In genomic region chr1:59315057-59315807, GRCm38 (mm10) we compare ENCODE assay signal across 9 mouse cellular contexts. TPM values are rescaled to one million over a fixed set of nuclear protein-coding genes. Genes with fewer than 3 reads are reported as not detected.
A peak's percentile ranks its signal among the peaks of the same experiment; 100 is the strongest.
DNase-seq lines count a peak whose midpoint lies in the region; ATAC-seq and TF ChIP-seq lines count a peak whose summit lies in the region.
"Had no signal": no experiment of that assay in that cellular context is flagged by ENCODE, and none has a peak within 500 bp of the region (broad histone marks: within the 10 kb centered on the region; RNA-seq: fewer than 3 reads in every experiment).

No protein-coding gene starts in this region.

- 53% methylated on average over 5 of the region's 5 CpGs for WGBS in thymus, adult 2 months
- 21% methylated on average over 5 of the region's 5 CpGs for WGBS in heart, embryonic 12.5 days

- H3K27ac ChIP-seq in thymus, adult 2 months (ENCODE audit: control insufficient read depth, insufficient read depth, low read length) = no peak overlapping the region
- no peak overlapping the region for H3K27ac ChIP-seq in heart, embryonic 12.5 days (ENCODE audit: poor library complexity, severe bottlenecking)
- H3K27ac ChIP-seq: liver, embryonic 13.5 days had no signal

- H3K9ac ChIP-seq in heart, embryonic 12.5 days = no peak overlapping the region
- H3K9ac ChIP-seq: liver, embryonic 13.5 days had no signal

- no peak for ATAC-seq in heart, embryonic 12.5 days (ENCODE audit: insufficient number of reproducible peaks, low FRiP score)

- H3K4me3 ChIP-seq in thymus, adult 2 months (ENCODE audit: control insufficient read depth, insufficient read depth, low read length) = no peak overlapping the region
- H3K4me3 ChIP-seq in heart, embryonic 12.5 days = no peak overlapping the region
- H3K4me3 ChIP-seq: liver, embryonic 13.5 days had no signal

- peak; percentile 15 for DNase-seq in cerebellum, adult 11 months
- no peak for DNase-seq in cerebellum, postnatal 4 days (ENCODE audit: low spot score in 2 of 2)
- peak; percentile 14 for DNase-seq in thymus, adult 2 months
- DNase-seq in thymus, postnatal 10 days (ENCODE audit: low spot score in 2 of 2) = no peak
- DNase-seq in mesoderm, embryonic 11.5 days (ENCODE audit: low read depth, low spot score) = peak; percentile 77
- DNase-seq in yolk sac, embryonic 10.5 days (ENCODE audit: low spot score) = peak; percentile 32
- no peak for DNase-seq in ovary, postnatal 10 days (ENCODE audit: low spot score)
- DNase-seq: liver, embryonic 13.5 days had no signal

- no peaks in the 10 kb centered on the region for H3K27me3 ChIP-seq in thymus, adult 2 months (ENCODE audit: control insufficient read depth, insufficient read depth, low read length)
- H3K27me3 ChIP-seq in heart, embryonic 12.5 days (replicated peaks) = peaks cover 48% of the 10 kb centered on the region
- H3K27me3 ChIP-seq: liver, embryonic 13.5 days had no signal

- H3K4me1 ChIP-seq in thymus, adult 2 months (replicated peaks; ENCODE audit: control insufficient read depth, insufficient read depth, low read length) = peaks cover 5% of the 10 kb centered on the region; the same call in 1 of the 2 replicates
- H3K4me1 ChIP-seq in heart, embryonic 12.5 days (replicated peaks) = peaks cover 8% of the 10 kb centered on the region; the same call in 1 of the 2 replicates

- H3K4me2 ChIP-seq in heart, embryonic 12.5 days = no peak overlapping the region

- TF ChIP-seq CTCF in thymus, adult 2 months (IDR thresholded peaks at IDR 0.05; ENCODE audit: borderline replicate concordance, control insufficient read depth, extremely low read depth, insufficient read depth, low read length, poor library complexity) = no peak

- TF ChIP-seq POLR2A in thymus, adult 2 months (IDR thresholded peaks at IDR 0.05; ENCODE audit: control insufficient read depth, extremely low read depth, insufficient read depth, low read length, poor library complexity) = no peak

- H3K9me3 ChIP-seq in heart, embryonic 12.5 days (replicated peaks) = no peaks in the 10 kb centered on the region
- H3K9me3 ChIP-seq: liver, embryonic 13.5 days had no signal

- H3K36me3 ChIP-seq in thymus, adult 2 months (ENCODE audit: control insufficient read depth, insufficient read depth, low read length) = no peaks in the 10 kb centered on the region
- no peaks in the 10 kb centered on the region for H3K36me3 ChIP-seq in heart, embryonic 12.5 days
- H3K36me3 ChIP-seq: liver, embryonic 13.5 days had no signal

RNA-seq across cellular contexts. Expression of gene Cdk15, which starts 58.5 kb away (rescaled TPM):
- 0.12 TPM in 1 of 2 replicates, not detected in the other for polyA plus RNA-seq in thymus, adult 2 months (2012; rRNA removed)
- polyA plus RNA-seq in heart, embryonic 12.5 days (2016; fragmentation: Nextera tagmentation; extraction: Ambion mirVana) = 0.11 and 0.39 TPM in 2 replicates
- polyA plus RNA-seq: liver, embryonic 13.5 days had no signal

Comparison
In these comparisons a context has a peak if more than half of its experiments do, and no peak if none do; other contexts are left out.
1. DNase-seq: peak in cerebellum, adult 11 months (single experiment), thymus, adult 2 months (single experiment), mesoderm, embryonic 11.5 days (single experiment) and yolk sac, embryonic 10.5 days (single experiment); none in cerebellum, postnatal 4 days (0 of 2), thymus, postnatal 10 days (0 of 2) and ovary, postnatal 10 days (single experiment).